Mouse (Mus musculus): ENCODE data around the gene Scpep1.
"Not testable (repeated sequence)": the region's sequence is repeated elsewhere in the genome, so short reads cannot be mapped to it uniquely, and the experiment has no call there.

GRCm38 (mm10) chr11:88892789-88893188 is 62.5 kb downstream of the Scpep1 start:
- not testable (repeated sequence) for TF ChIP-seq CTCF (IDR thresholded peaks at IDR 0.05); POLR2A (IDR thresholded peaks at IDR 0.05; ENCODE audit: insufficient read depth, low read depth, low read length); EP300 (IDR thresholded peaks at IDR 0.05; ENCODE audit: insufficient read depth, low read depth, low read length)
